ENCODE assay signal across 26 mouse cellular contexts in genomic region chr8:10905761-10906160, GRCm38 (mm10).
"Had no signal": no experiment of that assay in that cellular context is flagged by ENCODE, and none has a peak within 500 bp of the region (broad histone marks: within the 10 kb centered on the region; RNA-seq: fewer than 3 reads in every experiment).

No protein-coding gene starts in this region.

- H3K27me3 ChIP-seq: hindbrain, embryonic 15.5 days; limb, embryonic 12.5 days had no signal

- H3K4me3 ChIP-seq: heart, adult 2 months; heart, embryonic 13.5 days; heart, embryonic 15.5 days; hindbrain, embryonic 13.5 days; hindbrain, embryonic 15.5 days; kidney, embryonic 15.5 days; limb, embryonic 10.5 days; limb, embryonic 12.5 days had no signal

- ATAC-seq: hindbrain, postnatal 0 days; intestine, embryonic 16.5 days had no signal

- H3K27ac ChIP-seq: heart, adult 2 months; heart, embryonic 13.5 days; heart, embryonic 15.5 days; hindbrain, embryonic 13.5 days; hindbrain, embryonic 15.5 days; hindbrain, postnatal 0 days; kidney, embryonic 15.5 days; kidney, postnatal 0 days; limb, embryonic 10.5 days; limb, embryonic 12.5 days; liver, embryonic 14.5 days had no signal

- H3K4me1 ChIP-seq: hindbrain, embryonic 13.5 days; hindbrain, embryonic 15.5 days had no signal

- H3K9me3 ChIP-seq: heart, embryonic 13.5 days; heart, embryonic 15.5 days; hindbrain, embryonic 13.5 days; hindbrain, embryonic 15.5 days; kidney, embryonic 15.5 days; limb, embryonic 10.5 days; limb, embryonic 12.5 days had no signal

- H3K9ac ChIP-seq: heart, embryonic 13.5 days; heart, embryonic 15.5 days; hindbrain, embryonic 13.5 days; hindbrain, embryonic 15.5 days; kidney, embryonic 15.5 days; limb, embryonic 12.5 days; liver, embryonic 14.5 days had no signal

- H3K4me2 ChIP-seq: heart, embryonic 11.5 days; heart, embryonic 13.5 days; heart, embryonic 15.5 days; hindbrain, embryonic 13.5 days; hindbrain, embryonic 15.5 days; kidney, embryonic 15.5 days; limb, embryonic 12.5 days had no signal

- DNase-seq: gastrocnemius, postnatal 14 days; gastrocnemius, postnatal 36 days; heart, adult 11 months; heart, adult 2 months; heart, postnatal 14 days; heart, postnatal 36 days; kidney, adult 11 months; kidney, adult 2 months; kidney, adult 9 months; kidney, postnatal 14 days; kidney, postnatal 36 days; layer of hippocampus, adult 9-11 months; layer of hippocampus, postnatal 36 days; liver had no signal

- H3K36me3 ChIP-seq: heart, embryonic 13.5 days; heart, embryonic 15.5 days; hindbrain, embryonic 13.5 days; hindbrain, embryonic 15.5 days; kidney, embryonic 15.5 days; limb, embryonic 10.5 days; limb, embryonic 12.5 days had no signal
